Mouse (Mus musculus) cortical plate, adult 2 months (tissue): ENCODE measurements at regions not wholly inside any gene's neighbourhood (a gene's known extent, or its start where the extent isn't known, plus 50 kb on each side); places are given as distances from the start of the nearest gene placed in this dataset.

Experiments
- CTCF ChIP-seq: fragments of 200-500 bp; IDR thresholded peaks from 2 replicates; pipeline ENCODE4 v1.5.1; 2011; ENCODE audit warnings: mild to moderate bottlenecking, control low read depth, low read length; ENCODE audit not compliant: insufficient read depth; ENCODE audit errors: extremely low read depth
- POLR2A ChIP-seq: fragments of 200-500 bp; IDR thresholded peaks from 2 replicates; pipeline ENCODE4 v1.6.1; 2011; ENCODE audit warnings: mild to moderate bottlenecking, low read length, control low read depth; ENCODE audit not compliant: insufficient read depth; ENCODE audit errors: extremely low read depth

DNA sequence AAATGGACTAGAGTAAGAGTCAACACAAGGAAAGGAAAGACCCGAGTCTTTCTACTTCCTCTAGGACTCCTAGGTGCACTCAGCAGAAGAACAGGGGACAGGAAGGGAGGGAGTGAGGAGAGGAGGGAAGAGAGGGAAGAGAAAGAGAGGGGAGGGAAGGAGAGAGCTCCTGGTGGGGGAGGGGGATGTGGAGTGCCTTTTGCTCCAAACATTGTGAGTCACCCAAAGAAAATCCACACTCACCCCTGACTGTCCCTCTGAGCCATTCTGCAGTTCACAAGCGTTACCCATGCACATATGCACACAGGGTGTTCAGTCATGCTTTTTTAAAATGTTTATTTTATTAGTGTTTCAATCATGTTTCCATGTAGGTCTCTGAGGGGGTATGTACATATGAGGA lies 65.5 kb upstream of the Fam3c start:
- TF ChIP-seq CTCF (no peak), POLR2A (no peak)
